Mouse (Mus musculus): ENCODE data around the gene Exoc4. TPM values are rescaled to one million over a fixed set of nuclear protein-coding genes. Genes with fewer than 3 reads are reported as not detected.

The Exoc4 gene
- total and polyA plus RNA-seq, 3 experiments: 31.2 to 46.4 (median 41.9) TPM

DNA sequence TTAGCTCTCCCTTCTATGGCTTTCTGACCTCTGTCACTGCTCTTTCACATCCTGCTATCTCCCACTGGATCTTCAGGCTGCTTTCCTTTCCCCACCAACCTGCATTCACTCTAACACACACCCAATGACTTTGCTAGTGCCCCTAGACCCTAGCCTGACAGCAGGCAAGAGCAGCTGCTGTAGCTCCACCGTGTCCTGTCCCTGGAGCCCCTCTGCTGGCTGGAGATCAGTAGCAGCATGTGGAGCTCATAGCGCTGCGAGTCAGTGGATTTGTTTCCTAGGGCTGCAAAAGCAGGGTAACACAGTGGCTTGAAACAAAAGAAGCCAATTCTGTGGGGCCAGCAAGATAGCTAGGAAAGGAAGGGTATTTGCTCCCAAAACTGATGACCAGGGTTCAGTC is 515.1 kb downstream of the Exoc4 start:
- no peak for DNase-seq (ENCODE audit: extremely low read depth)
- no peaks in the 10 kb centered on the region for H3K9me3 ChIP-seq (replicated peaks; ENCODE audit: low read length)
- dilution Hi-C loops (cut with MboI; ENCODE audit: extremely low pct_ligation_motif_present, extremely low pct_unique_long_range_greater_than_20kb, low sequenced_read_pairs) (no loop called here), in situ Hi-C loops (cut with MboI; ENCODE audit: low pct_ligation_motif_present, low pct_unique_long_range_greater_than_20kb, low sequenced_read_pairs) (no loop called here)
- no peak overlapping the region for H3K9ac ChIP-seq (ENCODE audit: insufficient read depth, low read depth)
- H3K4me2 ChIP-seq (ENCODE audit: insufficient read depth, low read depth, poor library complexity, severe bottlenecking): no peak overlapping the region
- H3K27ac ChIP-seq (ENCODE audit: insufficient read depth, low read depth): no peak overlapping the region
- H3K79me2 ChIP-seq (replicated peaks; ENCODE audit: control insufficient read depth, extremely low read depth, insufficient read depth, poor library complexity, severe bottlenecking): no peaks in the 10 kb centered on the region
- peaks cover 5 to 13% of the 10 kb centered on the region in 2 experiments for H3K36me3 ChIP-seq (replicated peaks in 1 of 2; ENCODE audit: control insufficient read depth in 1 of 2, insufficient read depth in 1 of 2, low read length in 1 of 2)
- no peaks in the 10 kb centered on the region for H3K4me1 ChIP-seq (ENCODE audit: control insufficient read depth in 1 of 2, insufficient read depth in 2 of 2)
- no peak for TF ChIP-seq USF2 (conservative IDR thresholded peaks at IDR 0.05; ENCODE audit: low read depth, low read length)
- TF ChIP-seq HCFC1 (IDR thresholded peaks at IDR 0.05; ENCODE audit: low read depth, low read length): no peak
- TF ChIP-seq POLR2A (IDR thresholded peaks at IDR 0.05; ENCODE audit: low read depth, low read length): no peak
- TF ChIP-seq MEF2A (IDR thresholded peaks at IDR 0.05; ENCODE audit: borderline replicate concordance, low read depth, low read length): no peak
- TF ChIP-seq ZMIZ1 (IDR thresholded peaks at IDR 0.05; ENCODE audit: low read depth, low read length): no peak
- no peak for TF ChIP-seq USF1 (IDR thresholded peaks at IDR 0.05; ENCODE audit: low read depth, low read length)
- TF ChIP-seq CHD2 (IDR thresholded peaks at IDR 0.05; ENCODE audit: low read length): no peak
- TF ChIP-seq MAFK (IDR thresholded peaks at IDR 0.05; ENCODE audit: insufficient replicate concordance, low read length): no peak
- TF ChIP-seq MAZ (IDR thresholded peaks at IDR 0.05; ENCODE audit: low read depth, low read length): no peak
- H3K27me3 ChIP-seq (replicated peaks): no peaks in the 10 kb centered on the region
- no peak overlapping the region for H3K4me3 ChIP-seq (replicated peaks in 1 of 3; ENCODE audit: low read depth in 2 of 3, low read length in 2 of 3, poor library complexity in 1 of 3)

DNA sequence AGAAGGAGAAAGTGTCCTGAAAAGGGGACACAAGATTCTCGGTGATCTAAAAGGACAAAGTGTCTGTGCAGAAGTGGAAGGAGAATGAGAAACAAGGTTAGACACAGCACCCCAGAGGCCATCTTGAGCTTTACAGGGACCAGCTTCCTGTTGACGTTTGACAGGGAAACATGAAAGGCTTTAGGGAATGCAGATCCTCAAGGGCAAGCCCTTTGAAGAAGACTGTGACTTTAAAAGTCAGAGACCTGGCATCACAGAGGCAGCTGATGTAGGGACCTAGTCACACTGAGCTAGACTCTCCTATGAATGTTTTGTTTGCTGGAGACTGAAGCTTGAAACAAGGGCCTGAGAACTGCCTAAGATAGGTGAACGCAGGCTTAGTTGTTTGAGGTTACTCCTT is 520.4 kb downstream of the Exoc4 start:
- H3K27ac ChIP-seq (ENCODE audit: insufficient read depth, low read depth): no peak overlapping the region
- H3K4me1 ChIP-seq (ENCODE audit: control insufficient read depth in 1 of 2, insufficient read depth in 2 of 2): no peaks in the 10 kb centered on the region
- in situ Hi-C loops (cut with MboI; ENCODE audit: low pct_ligation_motif_present, low pct_unique_long_range_greater_than_20kb, low sequenced_read_pairs): no loop called here
- no peak overlapping the region for H3K4me2 ChIP-seq (ENCODE audit: insufficient read depth, low read depth, poor library complexity, severe bottlenecking)
- no peaks in the 10 kb centered on the region for H3K27me3 ChIP-seq (replicated peaks)
- TF ChIP-seq GABPA (IDR thresholded peaks at IDR 0.05; ENCODE audit: insufficient replicate concordance, low read depth, low read length) (no peak), ZKSCAN1 (IDR thresholded peaks at IDR 0.05; ENCODE audit: borderline replicate concordance, low read depth, low read length) (no peak)
- no peaks in the 10 kb centered on the region for H3K9me3 ChIP-seq (replicated peaks; ENCODE audit: low read length)
- no peak overlapping the region for H3K4me3 ChIP-seq (replicated peaks in 1 of 3; ENCODE audit: low read depth in 2 of 3, low read length in 2 of 3, poor library complexity in 1 of 3)
- no peaks in the 10 kb centered on the region for H3K79me2 ChIP-seq (replicated peaks; ENCODE audit: control insufficient read depth, extremely low read depth, insufficient read depth, poor library complexity, severe bottlenecking)
- no peak overlapping the region for H3K9ac ChIP-seq (ENCODE audit: insufficient read depth, low read depth)
- H3K36me3 ChIP-seq (replicated peaks in 1 of 2; ENCODE audit: control insufficient read depth in 1 of 2, insufficient read depth in 1 of 2, low read length in 1 of 2): no peaks in the 10 kb centered on the region
- no peak for DNase-seq (ENCODE audit: extremely low read depth)
- dilution Hi-C loops (cut with MboI; ENCODE audit: extremely low pct_ligation_motif_present, extremely low pct_unique_long_range_greater_than_20kb, low sequenced_read_pairs): no loop called here

DNA sequence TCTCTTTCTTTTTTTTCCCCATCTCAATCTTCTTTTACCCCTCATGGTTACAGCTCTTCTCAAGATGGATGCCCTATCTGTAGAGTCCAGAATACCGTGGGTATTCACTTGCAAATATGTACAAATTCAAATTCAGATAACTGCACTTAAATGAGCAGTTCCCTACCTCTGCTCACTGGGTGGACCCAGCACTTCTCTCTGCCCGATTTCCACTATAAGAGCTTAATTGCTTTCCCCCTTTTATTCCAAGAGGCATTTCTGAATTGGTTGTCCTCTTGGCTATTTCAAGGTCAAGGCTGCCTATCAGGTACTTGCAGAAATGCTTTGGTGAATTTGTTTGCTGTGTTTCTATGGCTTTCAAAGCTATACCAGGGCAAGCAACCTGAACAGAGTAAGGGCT is 521.1 kb downstream of the Exoc4 start:
- Histone ChIP-seq H3K9ac (ENCODE audit: insufficient read depth, low read depth) (no peak overlapping the region), H3K4me3 (replicated peaks in 1 of 3; ENCODE audit: low read depth in 2 of 3, low read length in 2 of 3, poor library complexity in 1 of 3) (no peak overlapping the region), H3K36me3 (replicated peaks in 1 of 2; ENCODE audit: control insufficient read depth in 1 of 2, insufficient read depth in 1 of 2, low read length in 1 of 2) (no peaks in the 10 kb centered on the region), H3K27ac (ENCODE audit: insufficient read depth, low read depth) (no peak overlapping the region), H3K27me3 (replicated peaks) (no peaks in the 10 kb centered on the region), H3K9me3 (replicated peaks; ENCODE audit: low read length) (no peaks in the 10 kb centered on the region), H3K4me2 (ENCODE audit: insufficient read depth, low read depth, poor library complexity, severe bottlenecking) (no peak overlapping the region), H3K4me1 (ENCODE audit: control insufficient read depth in 1 of 2, insufficient read depth in 2 of 2) (no peaks in the 10 kb centered on the region), H3K79me2 (replicated peaks; ENCODE audit: control insufficient read depth, extremely low read depth, insufficient read depth, poor library complexity, severe bottlenecking) (no peaks in the 10 kb centered on the region)
- no peak for TF ChIP-seq RAD21 (IDR thresholded peaks at IDR 0.05; ENCODE audit: low read depth, low read length)
- TF ChIP-seq ZC3H11A (IDR thresholded peaks at IDR 0.05; ENCODE audit: low read depth, low read length): no peak
- TF ChIP-seq JUND (conservative IDR thresholded peaks at IDR 0.05; ENCODE audit: low read depth, low read length): no peak
- no peak for TF ChIP-seq HCFC1 (IDR thresholded peaks at IDR 0.05; ENCODE audit: low read depth, low read length)
- TF ChIP-seq E2F4 (IDR thresholded peaks at IDR 0.05; ENCODE audit: insufficient replicate concordance, low read depth, low read length): no peak
- no peak for TF ChIP-seq PAX5 (IDR thresholded peaks at IDR 0.05; ENCODE audit: low read length)
- no peak for TF ChIP-seq MAX (IDR thresholded peaks at IDR 0.05; ENCODE audit: low read length)
- no peak for TF ChIP-seq RCOR1 (conservative IDR thresholded peaks at IDR 0.05; ENCODE audit: low read depth, low read length)
- TF ChIP-seq KAT2A (IDR thresholded peaks at IDR 0.05; ENCODE audit: insufficient replicate concordance, low read length): no peak
- no peak for TF ChIP-seq EP300 (IDR thresholded peaks at IDR 0.05; ENCODE audit: low read length)
- no peak for TF ChIP-seq MEF2A (IDR thresholded peaks at IDR 0.05; ENCODE audit: borderline replicate concordance, low read depth, low read length)
- no peak for TF ChIP-seq NELFE (IDR thresholded peaks at IDR 0.05; ENCODE audit: low read depth, low read length)
- TF ChIP-seq USF1 (IDR thresholded peaks at IDR 0.05; ENCODE audit: low read depth, low read length): no peak
- no peak for TF ChIP-seq MAZ (IDR thresholded peaks at IDR 0.05; ENCODE audit: low read depth, low read length)
- no peak for TF ChIP-seq NRF1 (IDR thresholded peaks at IDR 0.05; ENCODE audit: low read depth, low read length)
- TF ChIP-seq CHD2 (IDR thresholded peaks at IDR 0.05; ENCODE audit: low read length): no peak
- DNase-seq (ENCODE audit: extremely low read depth): no peak
- in situ Hi-C loops (cut with MboI; ENCODE audit: low pct_ligation_motif_present, low pct_unique_long_range_greater_than_20kb, low sequenced_read_pairs): no loop called here
- dilution Hi-C loops (cut with MboI; ENCODE audit: extremely low pct_ligation_motif_present, extremely low pct_unique_long_range_greater_than_20kb, low sequenced_read_pairs): no loop called here
